Comparison of ENCODE assay signal across 8 mouse cellular contexts in genomic region chr2:150786251-150787180, GRCm38 (mm10). TPM values are rescaled to one million over a fixed set of nuclear protein-coding genes. Genes with fewer than 3 reads are reported as not detected.
DNase-seq lines count a peak whose midpoint lies in the region; ATAC-seq and TF ChIP-seq lines count a peak whose summit lies in the region.

Pygb (plus strand) TSS chr2:150786735.

- H3K4me3 ChIP-seq in heart, embryonic 12.5 days = peak within 1 kb of the TSS; percentile 86
- H3K4me3 ChIP-seq in kidney, postnatal 0 days (replicated peaks; ENCODE audit: low read depth, low read length) = peak within 1 kb of the TSS; percentile 62
- H3K4me3 ChIP-seq in liver, embryonic 12.5 days = peak within 1 kb of the TSS; percentile 76
- peak within 1 kb of the TSS; percentile 87 for H3K4me3 ChIP-seq in stomach, postnatal 0 days (ENCODE audit: low read depth, low read length)

- no peaks in the 10 kb centered on the region for H3K9me3 ChIP-seq in heart, embryonic 12.5 days (replicated peaks)
- no peaks in the 10 kb centered on the region for H3K9me3 ChIP-seq in kidney, postnatal 0 days (replicated peaks; ENCODE audit: low read length)
- no peaks in the 10 kb centered on the region for H3K9me3 ChIP-seq in liver, embryonic 12.5 days (replicated peaks)
- no peaks in the 10 kb centered on the region for H3K9me3 ChIP-seq in stomach, postnatal 0 days (ENCODE audit: control insufficient read depth, low read length)

- H3K27ac ChIP-seq in heart, embryonic 12.5 days (ENCODE audit: poor library complexity, severe bottlenecking) = peak within 1 kb of the TSS; percentile 88
- H3K27ac ChIP-seq in kidney, postnatal 0 days = peak within 1 kb of the TSS; percentile 62; the same call in 1 of the 2 replicates
- H3K27ac ChIP-seq in liver, embryonic 12.5 days = peak within 1 kb of the TSS; percentile 54
- peak within 1 kb of the TSS; percentile 91 for H3K27ac ChIP-seq in stomach, postnatal 0 days (replicated peaks)

- H3K9ac ChIP-seq in heart, embryonic 12.5 days = peak within 1 kb of the TSS; percentile 92
- peak within 1 kb of the TSS; percentile 63 for H3K9ac ChIP-seq in kidney, postnatal 0 days (ENCODE audit: low read depth, low read length)
- H3K9ac ChIP-seq in liver, embryonic 12.5 days = peak within 1 kb of the TSS; percentile 72
- H3K9ac ChIP-seq in stomach, postnatal 0 days (ENCODE audit: low read length) = peak within 1 kb of the TSS; percentile 82

- peak within 1 kb of the TSS; percentile 84 for H3K4me2 ChIP-seq in heart, embryonic 12.5 days
- peak within 1 kb of the TSS; percentile 84 for H3K4me2 ChIP-seq in kidney, postnatal 0 days (ENCODE audit: low read length)
- H3K4me2 ChIP-seq in liver, embryonic 12.5 days = peak within 1 kb of the TSS; percentile 99
- H3K4me2 ChIP-seq in stomach, postnatal 0 days (replicated peaks; ENCODE audit: low read depth) = peak within 1 kb of the TSS; percentile 71

- peaks cover 25% of the 10 kb centered on the region for H3K4me1 ChIP-seq in heart, embryonic 12.5 days (replicated peaks)
- H3K4me1 ChIP-seq in kidney, postnatal 0 days (replicated peaks; ENCODE audit: insufficient read depth, low read length) = 0 out of 2 replicates have a peak, but pooled peaks cover 8% of the 10 kb centered on the region
- peaks cover 29% of the 10 kb centered on the region for H3K4me1 ChIP-seq in liver, embryonic 12.5 days
- 0 out of 2 replicates have a peak, but pooled peaks cover 4% of the 10 kb centered on the region for H3K4me1 ChIP-seq in stomach, postnatal 0 days (replicated peaks; ENCODE audit: control insufficient read depth, insufficient read depth)

- TF ChIP-seq EP300 in stomach, postnatal 0 days (optimal IDR thresholded peaks at IDR 0.05) = no peak

- ATAC-seq in erythroid progenitor cell, adult 5-6 weeks (replicated peaks; ENCODE audit: low FRiP score, poor library complexity, severe bottlenecking) = peak; percentile 100
- ATAC-seq in heart, embryonic 12.5 days (ENCODE audit: insufficient number of reproducible peaks, low FRiP score) = peak; percentile 95
- peak; percentile 94 for ATAC-seq in kidney, postnatal 0 days (replicated peaks; ENCODE audit: low FRiP score, low read depth)
- ATAC-seq in liver, embryonic 12.5 days = peak; percentile 96
- peak; percentile 95 for ATAC-seq in stomach, postnatal 0 days (ENCODE audit: low FRiP score, low TSS enrichment)

- 2% methylated on average over 56 of the region's 58 CpGs for WGBS in heart, embryonic 12.5 days
- WGBS in kidney, postnatal 0 days = 2% methylated on average over 57 of the region's 58 CpGs
- 2% methylated on average over 58 of the region's 58 CpGs for WGBS in liver, embryonic 12.5 days (ENCODE audit: insufficient replicate concordance)
- WGBS in stomach, postnatal 0 days = under 1% methylated on average over 58 of the region's 58 CpGs

- TF ChIP-seq CTCF in kidney, postnatal 0 days (IDR thresholded peaks at IDR 0.05; ENCODE audit: low read depth) = no peak
- 0 out of 2 replicates have a peak, but pooled peaks have one; percentile 15 for TF ChIP-seq CTCF in stomach, postnatal 0 days (IDR thresholded peaks at IDR 0.05; ENCODE audit: low read depth)

- peak; percentile 94 for DNase-seq in CD4-positive, CD25-positive, alpha-beta regulatory T cell, adult 2 months (ENCODE audit: low read depth, low spot score)
- DNase-seq in brain, embryonic 18.5 days (ENCODE audit: low read depth, low spot score) = peak; percentile 74
- peak; percentile 95 for DNase-seq in kidney, postnatal 0 days (ENCODE audit: low spot score)
- peak; percentile 73 to 79 for DNase-seq in natural killer cell, adult 2 months (ENCODE audit: low spot score in 2 of 2)
- peak; percentile 92 for DNase-seq in stomach, postnatal 0 days (ENCODE audit: low spot score)

- no peaks in the 10 kb centered on the region for H3K27me3 ChIP-seq in heart, embryonic 12.5 days (replicated peaks)
- no peaks in the 10 kb centered on the region for H3K27me3 ChIP-seq in kidney, postnatal 0 days (ENCODE audit: insufficient read depth, low read length)
- H3K27me3 ChIP-seq in liver, embryonic 12.5 days (replicated peaks) = no peaks in the 10 kb centered on the region
- no peaks in the 10 kb centered on the region for H3K27me3 ChIP-seq in stomach, postnatal 0 days (ENCODE audit: control insufficient read depth, insufficient read depth, low read length)

- peaks cover 12% of the 10 kb centered on the region for H3K36me3 ChIP-seq in heart, embryonic 12.5 days
- H3K36me3 ChIP-seq in kidney, postnatal 0 days (ENCODE audit: insufficient read depth, low read length) = no peaks in the 10 kb centered on the region
- 0 out of 2 replicates have a peak, but pooled peaks cover 7% of the 10 kb centered on the region for H3K36me3 ChIP-seq in liver, embryonic 12.5 days
- H3K36me3 ChIP-seq in stomach, postnatal 0 days (ENCODE audit: control insufficient read depth, insufficient read depth, low read length) = no peaks in the 10 kb centered on the region

RNA-seq across cellular contexts. Expression of gene Pygb, which starts in this region (rescaled TPM):
- total RNA-seq in erythroid progenitor cell, adult 5-6 weeks (2015; ENCODE audit: low replicate concordance) = 2.1 and 3.6 TPM in 2 replicates
- total RNA-seq in erythroid progenitor cell, adult 5-6 weeks (2017; ENCODE audit: low replicate concordance) = 3.6 and 7.3 TPM in 2 replicates
- 212 and 213 TPM in 2 replicates for polyA plus RNA-seq in heart, embryonic 12.5 days (2016; fragmentation: Nextera tagmentation; extraction: Ambion mirVana)
- 53.3 and 58.4 TPM in 2 replicates for polyA plus RNA-seq in kidney, postnatal 0 days (2015; fragmentation: Nextera tagmentation; extraction: Ambion mirVana)
- 32.9 and 34.0 TPM in 2 replicates for polyA plus RNA-seq in liver, embryonic 12.5 days (2016; fragmentation: Nextera tagmentation; extraction: Ambion mirVana)
- 109 and 115 TPM in 2 replicates for polyA plus RNA-seq in stomach, postnatal 0 days (2015; fragmentation: Nextera tagmentation; extraction: Ambion mirVana)

Comparison
In these comparisons a context has a peak if more than half of its experiments do, and no peak if none do; other contexts are left out.
1. Peak in every context shown above with its lines: DNase-seq, ATAC-seq, H3K4me3 ChIP-seq and H3K27ac ChIP-seq.